Mouse (Mus musculus): ENCODE data around the gene Dok5. TPM values are rescaled to one million over a fixed set of nuclear protein-coding genes. Genes with fewer than 3 reads are reported as not detected.
A peak's percentile ranks its signal among the peaks of the same experiment; 100 is the strongest.

The Dok5 gene
- polyA plus RNA-seq, 1 experiment from 2014 or later, result 0.95 TPM

DNA sequence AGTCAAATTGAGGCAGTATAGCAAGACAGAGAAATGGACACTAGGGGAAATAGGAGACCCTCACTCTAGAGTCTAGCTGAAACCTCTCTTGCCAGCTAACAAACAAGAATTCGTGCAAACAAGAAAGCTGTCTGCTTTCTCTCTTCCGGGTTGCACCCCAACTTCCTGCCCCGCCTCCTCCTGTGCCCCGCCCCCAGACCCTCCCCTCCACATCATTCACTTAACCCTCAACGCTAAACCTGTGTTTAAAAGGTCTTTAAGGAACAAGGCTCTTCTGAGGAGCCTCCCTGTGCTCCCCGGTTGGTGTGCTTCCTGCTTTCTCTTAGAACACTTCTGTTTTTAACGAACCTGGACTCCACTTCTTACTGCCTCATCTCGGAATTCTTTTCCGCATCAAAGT, 156.4 kb downstream of the Dok5 start:
- Histone ChIP-seq H3K4me3 (ENCODE audit: low read depth, low read length) (no peak overlapping the region), H3K27ac (replicated peaks; ENCODE audit: low read depth, low read length) (no peak overlapping the region), H3K36me3 (ENCODE audit: control insufficient read depth, insufficient read depth, low read length) (no peaks in the 10 kb centered on the region), H3K4me2 (ENCODE audit: low read depth, severe bottlenecking) (no peak overlapping the region), H3K27me3 (ENCODE audit: control insufficient read depth, insufficient read depth, low read length) (no peaks in the 10 kb centered on the region), H3K4me1 (ENCODE audit: control insufficient read depth, insufficient read depth, low read length) (no peaks in the 10 kb centered on the region), H3K9ac (ENCODE audit: low read length) (no peak overlapping the region), H3K9me3 (ENCODE audit: control insufficient read depth, low read length) (no peaks in the 10 kb centered on the region)
- 56% methylated on average over 9 of the region's 9 CpGs for WGBS
- no peak for DNase-seq (ENCODE audit: low spot score)
- ATAC-seq (ENCODE audit: insufficient number of reproducible peaks, low FRiP score, low TSS enrichment, low read depth), result no peak

GRCm38 (mm10) chr2:170895096-170895495, 163.5 kb downstream of the Dok5 start:
- DNase-seq (ENCODE audit: low spot score) (no peak), ATAC-seq (ENCODE audit: insufficient number of reproducible peaks, low FRiP score, low TSS enrichment, low read depth) (no peak)
- H3K4me1 ChIP-seq (ENCODE audit: control insufficient read depth, insufficient read depth, low read length), result no peaks in the 10 kb centered on the region
- no peak overlapping the region for H3K27ac ChIP-seq (replicated peaks; ENCODE audit: low read depth, low read length)
- WGBS, result 80% methylated on average over 8 of the region's 8 CpGs
- no peaks in the 10 kb centered on the region for H3K9me3 ChIP-seq (ENCODE audit: control insufficient read depth, low read length)
- no peak overlapping the region for H3K4me3 ChIP-seq (ENCODE audit: low read depth, low read length)
- no peaks in the 10 kb centered on the region for H3K27me3 ChIP-seq (ENCODE audit: control insufficient read depth, insufficient read depth, low read length)
- no peaks in the 10 kb centered on the region for H3K36me3 ChIP-seq (ENCODE audit: control insufficient read depth, insufficient read depth, low read length)
- H3K9ac ChIP-seq (ENCODE audit: low read length), result no peak overlapping the region
- H3K4me2 ChIP-seq (ENCODE audit: low read depth, severe bottlenecking), result no peak overlapping the region

DNA sequence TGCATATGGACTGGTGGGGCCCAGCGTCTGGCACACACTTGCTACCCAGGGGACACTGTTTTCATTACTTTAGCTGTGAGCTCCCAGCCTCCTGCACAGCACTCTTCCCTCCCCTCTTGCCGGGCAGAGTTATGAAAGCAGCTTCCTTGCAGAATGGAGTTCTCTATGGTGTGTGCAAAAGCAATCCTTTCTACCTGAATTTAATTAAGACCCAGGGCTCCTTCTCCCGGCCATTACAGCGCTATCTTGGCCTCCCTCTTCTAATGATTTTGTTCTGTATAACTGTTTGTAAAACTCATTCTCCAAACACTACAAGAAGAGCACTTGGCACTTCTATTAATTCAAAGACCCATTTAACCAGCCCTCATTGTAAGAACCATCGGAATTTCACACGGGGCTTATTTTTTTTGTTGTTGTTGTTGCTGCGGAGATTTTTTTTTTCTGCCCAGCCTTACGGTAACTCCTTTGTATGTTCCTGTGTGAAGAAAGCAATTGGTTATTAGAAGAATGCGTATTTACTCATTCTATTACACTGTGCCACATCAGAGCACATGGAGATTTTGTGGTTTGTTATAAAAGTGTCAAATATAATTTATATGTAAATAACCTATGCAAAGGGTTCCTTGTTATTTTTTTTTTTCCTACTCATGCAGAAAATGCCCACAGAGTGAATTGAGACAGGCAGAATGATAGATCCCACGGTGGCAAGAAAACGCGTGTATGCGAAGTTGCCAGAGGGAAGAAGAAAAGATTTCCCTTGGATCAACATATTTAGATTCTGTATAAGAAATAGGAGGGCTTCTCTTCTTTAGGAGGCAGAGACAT, 170.8 kb downstream of the Dok5 start:
- H3K4me3 ChIP-seq (ENCODE audit: low read depth, low read length), result no peak overlapping the region
- H3K4me1 ChIP-seq (ENCODE audit: control insufficient read depth, insufficient read depth, low read length), result peaks cover 5% of the 10 kb centered on the region
- no peak overlapping the region for H3K9ac ChIP-seq (ENCODE audit: low read length)
- H3K9me3 ChIP-seq (ENCODE audit: control insufficient read depth, low read length), result no peaks in the 10 kb centered on the region; the same call in 1 of the 2 replicates
- ATAC-seq (ENCODE audit: insufficient number of reproducible peaks, low FRiP score, low TSS enrichment, low read depth) (no peak), DNase-seq (ENCODE audit: low spot score) (peak; percentile 35)
- H3K27ac ChIP-seq (replicated peaks; ENCODE audit: low read depth, low read length), result 0 out of 2 replicates have a peak overlapping the region, but pooled peaks have one; percentile 5
- H3K27me3 ChIP-seq (ENCODE audit: control insufficient read depth, insufficient read depth, low read length), result no peaks in the 10 kb centered on the region
- H3K36me3 ChIP-seq (ENCODE audit: control insufficient read depth, insufficient read depth, low read length), result no peaks in the 10 kb centered on the region; the same call in 1 of the 2 replicates
- no peak overlapping the region for H3K4me2 ChIP-seq (ENCODE audit: low read depth, severe bottlenecking)
- WGBS, result 62% methylated on average over 13 of the region's 13 CpGs

DNA sequence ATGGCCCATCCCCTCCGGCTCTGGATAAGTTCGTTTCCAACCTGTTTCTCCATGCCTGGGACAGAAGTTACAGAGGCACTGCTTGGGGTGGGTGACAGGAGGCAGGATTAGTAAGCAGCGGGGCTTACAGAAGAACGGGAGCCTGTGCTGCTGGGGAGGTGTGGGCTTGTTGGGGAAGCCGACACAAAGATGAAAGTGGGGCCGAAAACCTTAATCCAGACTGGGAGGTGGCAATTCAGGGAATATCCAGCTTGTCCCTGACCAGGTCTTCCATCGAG, 171.4 kb downstream of the Dok5 start:
- WGBS, result 82% methylated on average over 7 of the region's 7 CpGs
- Histone ChIP-seq H3K9me3 (ENCODE audit: control insufficient read depth, low read length) (no peaks in the 10 kb centered on the region; the same call in 1 of the 2 replicates), H3K4me3 (ENCODE audit: low read depth, low read length) (no peak overlapping the region), H3K27ac (replicated peaks; ENCODE audit: low read depth, low read length) (no peak overlapping the region), H3K27me3 (ENCODE audit: control insufficient read depth, insufficient read depth, low read length) (no peaks in the 10 kb centered on the region), H3K4me1 (ENCODE audit: control insufficient read depth, insufficient read depth, low read length) (peaks cover 5% of the 10 kb centered on the region), H3K36me3 (ENCODE audit: control insufficient read depth, insufficient read depth, low read length) (no peaks in the 10 kb centered on the region; the same call in 1 of the 2 replicates), H3K4me2 (ENCODE audit: low read depth, severe bottlenecking) (no peak overlapping the region), H3K9ac (ENCODE audit: low read length) (no peak overlapping the region)
- no peak for ATAC-seq (ENCODE audit: insufficient number of reproducible peaks, low FRiP score, low TSS enrichment, low read depth)
- DNase-seq (ENCODE audit: low spot score), result no peak

- Histone ChIP-seq H3K9ac (ENCODE audit: low read length) (no peak overlapping the region), H3K27me3 (ENCODE audit: control insufficient read depth, insufficient read depth, low read length) (no peaks in the 10 kb centered on the region), H3K27ac (replicated peaks; ENCODE audit: low read depth, low read length) (no peak overlapping the region), H3K9me3 (ENCODE audit: control insufficient read depth, low read length) (no peaks in the 10 kb centered on the region; the same call in 1 of the 2 replicates), H3K4me1 (ENCODE audit: control insufficient read depth, insufficient read depth, low read length) (peaks cover 5% of the 10 kb centered on the region), H3K36me3 (ENCODE audit: control insufficient read depth, insufficient read depth, low read length) (no peaks in the 10 kb centered on the region; the same call in 1 of the 2 replicates), H3K4me2 (ENCODE audit: low read depth, severe bottlenecking) (no peak overlapping the region), H3K4me3 (ENCODE audit: low read depth, low read length) (no peak overlapping the region)
- ATAC-seq (ENCODE audit: insufficient number of reproducible peaks, low FRiP score, low TSS enrichment, low read depth), result no peak
- DNase-seq (ENCODE audit: low spot score), result no peak
- 94% methylated on average over 9 of the region's 9 CpGs for WGBS
Observed at GRCm38 (mm10) chr2:170903367-170903766, 171.8 kb downstream of the Dok5 start.

GRCm38 (mm10) chr2:170912589-170913223, 181.1 kb downstream of the Dok5 start:
- H3K4me3 ChIP-seq (ENCODE audit: low read depth, low read length), result no peak overlapping the region
- ATAC-seq (ENCODE audit: insufficient number of reproducible peaks, low FRiP score, low TSS enrichment, low read depth) (no peak), DNase-seq (ENCODE audit: low spot score) (peak; percentile 82)
- no peak overlapping the region; the same call in 1 of the 2 replicates for H3K27ac ChIP-seq (replicated peaks; ENCODE audit: low read depth, low read length)
- WGBS, result 33% methylated on average over 13 of the region's 13 CpGs
- no peaks in the 10 kb centered on the region for H3K4me1 ChIP-seq (ENCODE audit: control insufficient read depth, insufficient read depth, low read length)
- H3K9me3 ChIP-seq (ENCODE audit: control insufficient read depth, low read length), result no peaks in the 10 kb centered on the region
- H3K9ac ChIP-seq (ENCODE audit: low read length), result no peak overlapping the region
- no peaks in the 10 kb centered on the region for H3K27me3 ChIP-seq (ENCODE audit: control insufficient read depth, insufficient read depth, low read length)
- H3K4me2 ChIP-seq (ENCODE audit: low read depth, severe bottlenecking), result no peak overlapping the region
- no peaks in the 10 kb centered on the region for H3K36me3 ChIP-seq (ENCODE audit: control insufficient read depth, insufficient read depth, low read length)

GRCm38 (mm10) chr2:170913863-170914262, 182.3 kb downstream of the Dok5 start:
- WGBS, result 80% methylated on average over 11 of the region's 11 CpGs
- Histone ChIP-seq H3K27ac (replicated peaks; ENCODE audit: low read depth, low read length) (no peak overlapping the region), H3K36me3 (ENCODE audit: control insufficient read depth, insufficient read depth, low read length) (no peaks in the 10 kb centered on the region), H3K4me3 (ENCODE audit: low read depth, low read length) (no peak overlapping the region), H3K9me3 (ENCODE audit: control insufficient read depth, low read length) (no peaks in the 10 kb centered on the region), H3K4me1 (ENCODE audit: control insufficient read depth, insufficient read depth, low read length) (no peaks in the 10 kb centered on the region), H3K27me3 (ENCODE audit: control insufficient read depth, insufficient read depth, low read length) (no peaks in the 10 kb centered on the region), H3K4me2 (ENCODE audit: low read depth, severe bottlenecking) (no peak overlapping the region), H3K9ac (ENCODE audit: low read length) (no peak overlapping the region)
- ATAC-seq (ENCODE audit: insufficient number of reproducible peaks, low FRiP score, low TSS enrichment, low read depth) (no peak), DNase-seq (ENCODE audit: low spot score) (no peak)

- Histone ChIP-seq H3K4me2 (ENCODE audit: low read depth, severe bottlenecking) (no peak overlapping the region), H3K4me3 (ENCODE audit: low read depth, low read length) (no peak overlapping the region), H3K27me3 (ENCODE audit: control insufficient read depth, insufficient read depth, low read length) (no peaks in the 10 kb centered on the region), H3K27ac (replicated peaks; ENCODE audit: low read depth, low read length) (no peak overlapping the region), H3K9me3 (ENCODE audit: control insufficient read depth, low read length) (no peaks in the 10 kb centered on the region), H3K36me3 (ENCODE audit: control insufficient read depth, insufficient read depth, low read length) (no peaks in the 10 kb centered on the region), H3K4me1 (ENCODE audit: control insufficient read depth, insufficient read depth, low read length) (no peaks in the 10 kb centered on the region), H3K9ac (ENCODE audit: low read length) (no peak overlapping the region)
- DNase-seq (ENCODE audit: low spot score), result no peak
- 91% methylated on average over 8 of the region's 8 CpGs for WGBS
- ATAC-seq (ENCODE audit: insufficient number of reproducible peaks, low FRiP score, low TSS enrichment, low read depth), result no peak
Observed at GRCm38 (mm10) chr2:170915646-170916045, 184.0 kb downstream of the Dok5 start.
